Mouse (Mus musculus) ES-CJ7 (cell line): Measurements from ENCODE around the gene Auts2.
A peak's percentile ranks its signal among the peaks of the same experiment; 100 is the strongest.

Experiments
- DNase-seq: peaks from one replicate; pipeline ENCODE4 v3.0.0; 2011; ENCODE audit warnings: low read depth, low spot score

Auts2 gene

GRCm38 (mm10) chr5:132011795-132012194 is 531.3 kb downstream of the Auts2 start:
- DNase-seq = no peak

DNA sequence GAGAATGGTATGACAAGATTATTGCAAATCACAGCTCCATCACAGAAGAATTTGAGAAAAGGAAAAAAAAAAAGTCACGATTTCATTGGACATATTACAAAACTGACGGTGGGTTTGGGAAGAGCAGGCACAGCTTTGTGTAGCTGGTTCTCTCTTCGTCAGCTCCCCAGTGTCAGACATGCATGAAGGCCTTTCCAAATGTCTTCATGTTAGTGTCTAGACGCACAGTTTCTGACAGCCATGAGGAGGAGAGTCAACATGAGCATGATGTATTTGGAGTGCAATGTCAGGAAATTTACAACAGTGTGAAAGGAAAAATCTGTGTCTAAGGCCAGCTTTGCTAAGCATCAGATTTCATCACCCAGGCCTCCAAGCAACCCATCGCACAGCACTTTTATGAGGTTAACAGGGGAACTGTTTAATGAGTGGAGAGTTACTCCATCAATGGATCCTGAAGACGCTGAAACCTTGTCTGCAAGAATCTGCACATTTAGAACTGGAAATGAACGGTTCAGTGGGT is 534.4 kb downstream of the Auts2 start:
- no peak for DNase-seq

GRCm38 (mm10) chr5:132007907-132008306 is 535.2 kb downstream of the Auts2 start:
- no peak for DNase-seq

DNA sequence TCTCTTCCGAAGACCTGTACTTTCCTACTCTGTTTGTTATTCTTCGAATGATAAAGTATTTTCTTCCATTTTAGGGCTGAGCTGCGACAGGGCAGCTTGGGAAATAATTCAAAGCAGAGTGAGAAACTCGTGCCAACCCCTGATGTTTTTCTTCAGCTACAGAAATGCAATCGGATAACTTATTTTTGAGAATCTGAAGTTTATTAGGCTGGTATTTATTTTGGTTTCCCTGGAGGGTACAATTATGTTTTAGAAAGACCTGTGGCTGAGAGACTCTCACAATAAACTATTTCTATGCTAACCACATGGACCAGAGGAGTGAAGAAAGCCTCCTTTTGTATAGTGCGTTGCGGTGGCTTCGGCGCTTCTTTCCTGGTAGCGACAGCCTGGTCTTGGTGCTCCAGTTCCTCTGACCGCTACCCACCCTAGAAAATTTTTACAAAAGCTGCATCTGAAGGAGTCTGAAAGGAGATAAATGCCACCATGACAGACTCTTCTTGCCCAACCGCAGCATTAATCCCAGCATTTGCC is 550.4 kb downstream of the Auts2 start:
- DNase-seq = no peak

- no peak for DNase-seq
These were observed 550.9 kb downstream of the Auts2 start for GRCm38 (mm10) chr5:131992268-131992667.

- no peak for DNase-seq
These were observed 552.6 kb downstream of the Auts2 start for GRCm38 (mm10) chr5:131990532-131990931.

DNA sequence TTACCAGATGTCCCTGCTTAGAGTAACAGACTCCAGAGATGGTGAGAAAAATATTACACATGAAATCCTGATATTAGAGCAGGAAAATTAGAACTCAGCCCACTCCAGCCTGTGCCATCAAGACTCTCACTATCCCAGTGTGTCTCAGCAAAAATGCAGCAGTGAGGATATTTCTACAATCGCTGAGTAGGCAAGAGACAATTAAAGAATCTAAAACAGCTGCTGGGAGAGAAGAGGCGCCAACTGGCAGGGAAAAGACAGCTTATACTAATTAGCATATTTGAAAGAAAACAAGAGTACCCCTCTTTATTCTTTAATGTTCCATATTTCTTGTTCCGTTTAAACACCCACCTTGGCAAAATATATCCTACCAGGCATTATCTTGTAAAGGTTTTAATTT is 561.7 kb downstream of the Auts2 start:
- DNase-seq = no peak

DNA sequence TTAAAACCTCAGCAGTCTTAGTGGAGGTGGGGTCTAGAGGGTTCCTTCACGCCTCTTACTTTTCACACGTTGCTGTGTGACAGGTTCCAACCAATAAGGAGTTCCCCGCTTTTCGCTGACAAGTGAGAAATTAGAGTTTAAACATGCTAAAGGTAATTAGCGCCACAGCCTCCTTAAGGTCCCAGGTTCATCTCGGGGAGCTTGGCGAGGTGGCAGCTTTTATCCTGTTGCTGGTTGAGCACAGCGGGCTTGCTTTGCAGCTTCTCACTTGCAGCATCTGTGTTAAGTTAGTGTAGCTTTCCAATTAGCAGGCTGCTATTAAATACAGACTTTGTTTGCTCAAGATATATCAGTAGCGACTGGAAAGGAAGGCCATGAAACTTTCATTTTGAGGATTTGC is 564.2 kb downstream of the Auts2 start:
- DNase-seq = no peak

- DNase-seq = no peak
These were observed 565.6 kb downstream of the Auts2 start for GRCm38 (mm10) chr5:131977497-131977896.

DNA sequence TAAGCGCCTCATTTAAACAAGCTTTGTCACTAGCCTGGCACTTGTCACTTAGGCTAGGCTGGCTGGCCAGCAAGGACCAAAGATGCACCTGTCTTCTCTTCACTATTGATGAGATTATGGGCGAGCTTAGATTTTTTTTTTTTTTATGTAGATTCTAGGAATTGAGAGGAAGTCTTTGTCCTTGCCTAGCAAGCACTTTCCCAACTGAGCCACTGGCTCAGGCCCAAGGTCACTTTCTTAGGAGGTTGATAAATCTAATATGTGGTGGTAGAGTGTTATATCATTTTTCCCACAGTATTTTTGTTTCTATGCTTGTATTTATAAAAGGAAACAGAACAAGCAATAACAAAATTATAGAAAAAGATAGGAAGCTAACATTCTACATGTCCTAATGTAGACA is 571.2 kb downstream of the Auts2 start:
- DNase-seq = no peak

GRCm38 (mm10) chr5:131965499-131965898 is 577.6 kb downstream of the Auts2 start:
- no peak for DNase-seq

DNA sequence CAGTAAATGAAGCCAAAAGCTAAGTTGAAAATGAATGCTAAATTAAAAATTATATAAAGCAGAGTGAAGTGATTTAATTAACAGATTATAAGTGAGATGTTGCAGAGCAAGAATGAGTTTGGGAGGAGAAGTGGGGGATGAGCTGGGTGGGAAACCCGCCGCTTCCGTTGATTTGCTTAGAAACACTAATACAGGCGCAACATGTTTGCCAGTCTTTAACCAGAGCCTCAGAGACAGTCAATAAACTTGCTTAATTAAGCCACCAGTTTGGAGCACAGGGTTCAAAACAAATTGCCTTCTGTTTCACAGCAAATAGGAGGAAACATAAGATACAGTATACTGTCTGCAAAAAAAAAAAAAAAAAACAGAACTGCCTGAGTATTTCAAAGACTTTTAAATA is 579.6 kb downstream of the Auts2 start:
- no peak for DNase-seq

- no peak for DNase-seq
These were observed 581.3 kb downstream of the Auts2 start for GRCm38 (mm10) chr5:131961859-131962258.

- DNase-seq = no peak
These were observed 582.7 kb downstream of the Auts2 start for GRCm38 (mm10) chr5:131960432-131960831.

GRCm38 (mm10) chr5:131956998-131957397 is 586.1 kb downstream of the Auts2 start:
- DNase-seq = no peak

GRCm38 (mm10) chr5:131956090-131956489 is 587.1 kb downstream of the Auts2 start:
- DNase-seq = no peak

GRCm38 (mm10) chr5:131955227-131956016 is 587.7 kb downstream of the Auts2 start:
- DNase-seq = no peak

GRCm38 (mm10) chr5:131948571-131949151 is 594.5 kb downstream of the Auts2 start:
- DNase-seq = no peak

- DNase-seq = no peak
These were observed 596.3 kb downstream of the Auts2 start for GRCm38 (mm10) chr5:131946801-131947200.

DNA sequence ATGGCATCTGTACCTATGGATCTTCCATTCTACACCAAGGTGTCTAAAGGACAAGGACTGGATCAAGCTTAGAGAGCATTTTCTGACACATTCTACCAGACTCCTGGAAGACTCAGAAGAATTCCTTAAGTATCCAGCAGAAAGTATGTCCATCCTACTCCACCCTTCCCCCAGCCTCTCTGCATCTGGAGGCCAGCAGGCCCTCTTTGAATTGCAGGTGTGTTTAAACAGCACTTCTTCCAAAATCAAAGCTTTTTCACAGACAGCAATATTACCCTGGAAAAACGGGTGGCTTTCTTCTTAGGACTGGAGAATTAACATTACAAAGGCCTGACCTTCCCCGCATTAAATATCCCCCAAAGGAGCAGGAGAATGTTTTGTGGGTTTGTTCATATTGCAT is 598.4 kb downstream of the Auts2 start:
- DNase-seq = peak; percentile 2

- DNase-seq = no peak
These were observed 614.4 kb downstream of the Auts2 start for GRCm38 (mm10) chr5:131928696-131929095.

DNA sequence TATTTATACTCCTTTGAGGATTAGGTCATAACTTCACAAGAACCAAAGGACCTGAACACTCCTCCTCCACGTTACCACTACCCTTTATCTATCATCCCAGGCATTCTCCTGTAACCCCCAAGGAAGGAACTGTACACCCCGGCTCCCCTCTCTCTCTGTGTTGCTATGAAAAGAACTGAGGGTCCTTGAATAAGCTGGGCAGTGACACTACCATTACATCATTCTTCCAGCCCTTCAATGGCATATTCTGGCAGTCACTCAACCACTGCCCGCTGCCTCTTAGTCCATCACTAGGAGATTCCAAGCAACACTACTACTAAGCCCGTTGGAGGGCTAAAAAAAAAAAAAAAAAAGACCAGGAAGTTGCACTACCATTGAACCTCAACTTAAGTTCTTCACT is 620.4 kb downstream of the Auts2 start:
- DNase-seq = no peak

DNA sequence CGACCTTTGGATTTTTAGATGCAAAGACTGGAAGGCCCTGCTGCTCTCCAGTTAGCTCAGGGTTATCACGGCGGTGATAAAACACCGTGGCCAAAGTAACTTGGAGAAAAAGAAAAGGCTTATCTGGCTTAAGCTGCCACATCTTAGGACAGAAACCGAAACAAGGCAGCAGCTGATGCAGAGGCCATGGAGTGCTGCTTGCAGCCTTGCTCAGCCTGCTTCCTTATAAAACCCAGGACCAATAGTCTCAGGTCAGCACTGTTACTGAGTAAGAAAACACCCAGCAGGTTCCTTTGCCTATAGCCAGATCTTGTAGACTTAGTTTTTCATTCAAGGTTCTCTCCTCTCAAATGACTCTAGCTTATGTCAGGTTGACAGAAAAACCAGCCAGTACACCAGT is 621.0 kb downstream of the Auts2 start:
- no peak for DNase-seq
